Mouse (Mus musculus) CD4-positive, CD25-positive, alpha-beta regulatory T cell, adult 4 months (primary cell): ENCODE measurements around the gene Cadm4. TPM values are rescaled to one million over a fixed set of nuclear protein-coding genes. Genes with fewer than 3 reads are reported as not detected.
"Not testable (repeated sequence)": the region's sequence is repeated elsewhere in the genome, so short reads cannot be mapped to it uniquely, and the experiment has no call there.

Source experiments
- ATAC-seq: one replicate; pipeline ENCODE4 v1.8.0; 2017
- polyA plus RNA-seq, 2 experiments: library from polyadenylated mRNA; unstranded; fragments of 100-300 nt; shearing (Covaris generic); gene quantifications; one replicate each; pipeline ENCODE4 v1.2.1; 2017

Gene Cadm4
- polyA plus RNA-seq, 2 experiments from 2014 or later: not detected

GRCm38 (mm10) chr7:24504004-24504403 is 22.2 kb downstream of the Cadm4 start:
- ATAC-seq: no peak

GRCm38 (mm10) chr7:24504868-24505267 is 23.0 kb downstream of the Cadm4 start:
- no peak for ATAC-seq

GRCm38 (mm10) chr7:24505447-24506064 is 23.7 kb downstream of the Cadm4 start:
- ATAC-seq: no peak

GRCm38 (mm10) chr7:24506065-24506459 is 24.2 kb downstream of the Cadm4 start:
- no peak for ATAC-seq

GRCm38 (mm10) chr7:24506476-24506837 is 24.6 kb downstream of the Cadm4 start:
- ATAC-seq: no peak

- ATAC-seq: peak; percentile 58
Observed at GRCm38 (mm10) chr7:24506838-24507725, 25.3 kb downstream of the Cadm4 start, which contains the start of gene Zfp428. Gene Zfp428 (plus strand): TSS chr7:24507006.

- no peak for ATAC-seq
Observed at GRCm38 (mm10) chr7:24507726-24508114, 25.9 kb downstream of the Cadm4 start.

GRCm38 (mm10) chr7:24512355-24512754 is 30.5 kb downstream of the Cadm4 start, which contains the start of gene AC161166.1:
Gene AC161166.1 (minus strand): TSS chr7:24512455.
- ATAC-seq: no peak

- ATAC-seq: not testable (repeated sequence)
Observed at GRCm38 (mm10) chr7:24516319-24516718, 34.5 kb downstream of the Cadm4 start.

- no peak for ATAC-seq
Observed at GRCm38 (mm10) chr7:24517077-24517476, 35.3 kb downstream of the Cadm4 start.

- ATAC-seq: no peak
Observed at GRCm38 (mm10) chr7:24517654-24518053, 35.8 kb downstream of the Cadm4 start.

- no peak for ATAC-seq
Observed at GRCm38 (mm10) chr7:24519130-24519529, 37.3 kb downstream of the Cadm4 start.

GRCm38 (mm10) chr7:24520054-24520453 is 38.2 kb downstream of the Cadm4 start:
- ATAC-seq: not testable (repeated sequence)

- ATAC-seq: no peak
Observed at GRCm38 (mm10) chr7:24522805-24523204, 41.0 kb downstream of the Cadm4 start.

- no peak for ATAC-seq
Observed at GRCm38 (mm10) chr7:24523723-24524122, 41.9 kb downstream of the Cadm4 start.

- ATAC-seq: no peak
Observed at GRCm38 (mm10) chr7:24524978-24525377, 43.2 kb downstream of the Cadm4 start.

- ATAC-seq: no peak
Observed at GRCm38 (mm10) chr7:24525686-24526420, 44.0 kb downstream of the Cadm4 start.

- no peak for ATAC-seq
Observed at GRCm38 (mm10) chr7:24528861-24529260, 47.0 kb downstream of the Cadm4 start.

GRCm38 (mm10) chr7:24529580-24529979 is 47.8 kb downstream of the Cadm4 start:
- no peak for ATAC-seq

GRCm38 (mm10) chr7:24530062-24530931 is 48.5 kb downstream of the Cadm4 start, which contains the start of gene Irgq:
Gene Irgq (plus strand): TSS chr7:24530689.
- peak; percentile 84 for ATAC-seq

- no peak for ATAC-seq
Observed at GRCm38 (mm10) chr7:24531211-24531971, 49.6 kb downstream of the Cadm4 start.
